Mouse (Mus musculus) induced T-regulatory cell, adult 2 months (primary cell): ENCODE results near the gene Chrm3.

ENCODE experiments used
- DNase-seq: peaks from one replicate; pipeline ENCODE4 v3.0.0-alpha.2; 2012; ENCODE audit warnings: low read depth

Gene Chrm3

DNA sequence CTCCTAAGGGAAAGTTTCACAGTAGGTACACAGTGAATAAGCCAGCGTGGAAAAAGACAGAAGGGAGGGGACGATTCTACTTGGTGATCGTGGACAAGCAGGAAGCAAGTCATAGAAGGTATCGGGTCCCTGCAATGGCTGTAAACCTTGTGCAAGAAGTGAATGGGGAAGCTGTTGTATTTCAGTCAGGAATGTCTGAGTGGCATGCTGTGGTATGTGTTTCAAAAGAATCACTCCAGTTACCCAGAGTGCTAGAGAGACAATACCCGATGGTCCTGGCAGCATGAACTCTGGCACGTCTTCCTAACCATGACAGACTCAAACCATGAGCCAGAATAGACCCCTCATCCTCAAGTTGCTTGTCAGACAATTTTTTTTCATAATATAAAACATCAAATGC lies 375.0 kb downstream of the Chrm3 start:
- DNase-seq, result no peak

GRCm38 (mm10) chr13:9983293-9983692 lies 377.4 kb downstream of the Chrm3 start:
- DNase-seq, result no peak

GRCm38 (mm10) chr13:9977699-9978098 lies 382.9 kb downstream of the Chrm3 start:
- no peak for DNase-seq

GRCm38 (mm10) chr13:9973742-9974321 lies 386.8 kb downstream of the Chrm3 start:
- no peak for DNase-seq

DNA sequence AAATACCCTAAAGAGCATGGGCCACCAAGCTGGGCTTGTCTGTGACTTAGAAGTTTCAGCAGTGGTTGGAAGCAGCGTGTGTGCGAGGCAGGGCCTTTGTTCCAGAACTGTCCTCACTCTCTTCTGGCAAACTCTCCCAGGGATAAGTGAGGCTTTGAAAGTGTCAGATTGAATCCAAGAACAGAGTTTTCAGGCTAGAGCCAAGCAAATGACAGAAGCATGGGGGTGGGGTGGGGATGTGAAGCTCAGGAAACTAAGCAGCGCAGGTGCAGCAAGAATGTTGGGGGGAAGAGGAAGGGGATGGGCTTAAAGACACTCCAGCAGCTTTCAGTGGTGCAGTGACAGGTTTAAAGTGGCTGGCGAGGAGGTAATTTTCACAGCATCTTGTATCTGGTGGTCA lies 388.8 kb downstream of the Chrm3 start:
- no peak for DNase-seq

GRCm38 (mm10) chr13:9952619-9953018 lies 408.0 kb downstream of the Chrm3 start:
- DNase-seq, result no peak

DNA sequence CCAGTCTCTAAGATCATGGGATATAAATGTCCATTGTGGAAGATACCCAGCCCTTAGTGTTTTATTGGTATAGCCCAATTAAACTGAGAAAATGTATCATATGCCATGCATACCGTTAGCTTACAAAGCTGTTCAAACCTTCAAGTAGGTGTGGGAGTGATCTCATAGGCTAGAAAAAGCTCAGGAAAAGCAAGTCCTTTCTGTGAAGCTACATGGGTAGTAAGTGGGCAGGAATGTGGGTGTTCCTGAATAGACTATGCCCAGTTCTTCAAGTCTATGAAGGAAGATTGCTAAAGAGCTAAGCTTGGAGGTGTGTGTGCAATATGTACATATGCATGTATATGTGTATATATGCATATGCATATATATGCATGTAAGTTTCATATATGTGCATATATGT lies 409.3 kb downstream of the Chrm3 start:
- no peak for DNase-seq

DNA sequence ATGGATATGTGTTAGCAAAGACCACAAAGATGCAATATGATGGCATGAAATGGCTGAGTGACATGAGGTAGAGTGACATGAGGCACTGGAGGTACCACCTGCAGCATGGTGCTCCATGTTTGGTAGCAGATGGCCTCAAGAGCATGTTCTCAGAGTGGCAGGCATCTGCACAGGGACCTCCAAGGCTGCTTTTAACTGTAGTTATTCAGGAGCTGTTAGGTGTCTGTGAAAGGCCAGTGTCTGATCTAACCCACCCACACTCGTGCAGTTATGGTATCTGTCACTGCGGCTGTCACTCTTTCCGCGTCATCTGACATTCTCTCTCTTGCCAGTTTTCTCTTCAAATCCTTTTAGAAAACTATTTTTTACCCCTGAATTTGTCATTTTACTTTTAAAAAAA lies 411.6 kb downstream of the Chrm3 start:
- DNase-seq, result no peak

GRCm38 (mm10) chr13:9940186-9940585 lies 420.5 kb downstream of the Chrm3 start:
- no peak for DNase-seq

DNA sequence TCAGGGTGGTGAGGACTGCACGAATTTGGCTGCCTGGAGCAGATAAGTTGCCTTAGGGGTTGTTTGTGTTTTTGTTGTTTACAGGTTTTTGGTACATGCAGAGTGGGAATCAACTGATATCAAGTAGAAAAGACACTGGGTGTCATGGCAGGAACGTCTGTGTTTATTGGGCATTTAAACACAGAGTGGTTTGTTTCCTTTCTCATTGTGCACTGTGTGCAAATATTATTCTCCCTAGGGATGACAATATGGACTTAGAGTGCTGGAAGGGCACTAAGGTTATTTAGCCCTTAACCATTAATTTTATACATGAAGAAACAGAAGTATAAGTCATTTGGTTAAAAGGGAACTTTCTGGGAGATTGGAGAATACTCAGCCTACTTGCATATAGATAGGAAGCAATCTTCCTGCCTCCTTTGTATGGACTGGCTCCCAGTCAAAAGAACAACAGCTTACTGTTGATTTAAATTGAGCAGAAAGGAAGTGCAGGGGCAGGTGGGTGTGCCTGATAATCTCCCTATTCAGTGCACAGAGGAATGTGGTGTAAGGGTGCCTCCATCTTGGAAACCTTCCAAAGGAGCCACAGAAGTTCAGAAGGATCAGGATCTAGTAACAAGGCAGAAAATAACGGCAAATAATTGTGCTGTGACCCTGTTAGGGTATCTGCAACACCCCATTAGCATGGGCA lies 421.7 kb downstream of the Chrm3 start:
- DNase-seq, result no peak

GRCm38 (mm10) chr13:9932714-9933113 lies 427.9 kb downstream of the Chrm3 start:
- no peak for DNase-seq

GRCm38 (mm10) chr13:9930606-9931005 lies 430.0 kb downstream of the Chrm3 start:
- DNase-seq, result no peak

DNA sequence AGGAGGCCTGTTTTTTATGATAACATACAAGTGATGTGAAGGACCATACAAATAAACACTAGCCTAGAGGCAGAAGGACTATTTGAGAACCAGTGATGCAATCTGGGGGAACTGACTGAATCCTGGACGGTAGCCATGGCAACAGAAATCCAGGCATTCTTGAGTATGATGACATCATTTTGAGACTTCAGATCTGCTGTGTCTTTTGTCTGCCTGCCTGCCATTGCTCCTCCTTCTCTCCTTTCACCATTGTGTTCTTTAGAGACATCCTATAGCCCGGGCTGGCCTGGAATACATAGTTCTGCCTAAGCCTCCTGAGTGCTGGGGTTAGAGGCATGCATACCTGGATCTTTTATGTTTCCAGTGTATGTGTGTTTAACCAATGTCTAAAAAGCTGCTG lies 430.7 kb downstream of the Chrm3 start:
- DNase-seq, result no peak

DNA sequence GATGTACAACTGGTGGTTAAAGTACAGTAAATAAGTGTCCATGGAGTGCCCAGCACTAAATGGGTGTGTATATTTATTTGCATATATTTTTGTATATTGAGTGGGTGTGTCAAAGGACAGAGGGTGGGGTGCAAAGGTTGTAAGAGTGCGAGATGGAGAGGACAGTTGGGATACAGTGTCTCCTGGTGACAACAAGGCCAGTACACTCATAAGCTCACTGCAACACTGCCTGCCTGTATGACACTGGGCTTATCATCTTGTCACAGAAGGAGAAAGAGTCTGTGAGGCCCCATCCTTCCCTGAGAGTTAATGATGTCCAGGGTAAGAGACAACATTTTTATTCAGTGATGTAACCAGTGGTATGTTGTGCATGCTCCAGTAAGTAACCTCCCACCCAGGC lies 439.5 kb downstream of the Chrm3 start:
- DNase-seq, result no peak

- DNase-seq, result no peak
These were observed 447.9 kb downstream of the Chrm3 start for GRCm38 (mm10) chr13:9912697-9913096.

DNA sequence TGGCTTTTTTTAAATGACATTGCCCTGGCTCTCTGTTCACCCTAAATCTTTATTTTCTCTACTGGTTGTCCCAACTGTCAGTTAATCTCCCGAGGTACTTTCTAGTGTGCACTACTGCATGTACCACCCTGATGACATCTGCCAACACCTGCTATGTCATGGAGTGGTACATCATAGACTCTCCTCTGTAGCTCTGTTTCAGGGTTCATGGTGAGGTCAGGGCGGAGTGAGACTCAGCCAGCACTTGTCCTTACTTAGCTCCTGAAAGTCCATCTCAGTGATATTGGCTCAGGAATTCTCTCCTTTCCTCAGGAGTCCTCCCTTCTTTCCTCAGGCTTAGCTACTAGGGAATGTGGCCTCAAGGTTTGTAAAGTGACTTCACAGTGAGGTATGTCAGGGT lies 451.9 kb downstream of the Chrm3 start:
- no peak for DNase-seq

GRCm38 (mm10) chr13:9907202-9907601 lies 453.4 kb downstream of the Chrm3 start:
- DNase-seq, result no peak

GRCm38 (mm10) chr13:9904455-9904854 lies 456.2 kb downstream of the Chrm3 start:
- no peak for DNase-seq

DNA sequence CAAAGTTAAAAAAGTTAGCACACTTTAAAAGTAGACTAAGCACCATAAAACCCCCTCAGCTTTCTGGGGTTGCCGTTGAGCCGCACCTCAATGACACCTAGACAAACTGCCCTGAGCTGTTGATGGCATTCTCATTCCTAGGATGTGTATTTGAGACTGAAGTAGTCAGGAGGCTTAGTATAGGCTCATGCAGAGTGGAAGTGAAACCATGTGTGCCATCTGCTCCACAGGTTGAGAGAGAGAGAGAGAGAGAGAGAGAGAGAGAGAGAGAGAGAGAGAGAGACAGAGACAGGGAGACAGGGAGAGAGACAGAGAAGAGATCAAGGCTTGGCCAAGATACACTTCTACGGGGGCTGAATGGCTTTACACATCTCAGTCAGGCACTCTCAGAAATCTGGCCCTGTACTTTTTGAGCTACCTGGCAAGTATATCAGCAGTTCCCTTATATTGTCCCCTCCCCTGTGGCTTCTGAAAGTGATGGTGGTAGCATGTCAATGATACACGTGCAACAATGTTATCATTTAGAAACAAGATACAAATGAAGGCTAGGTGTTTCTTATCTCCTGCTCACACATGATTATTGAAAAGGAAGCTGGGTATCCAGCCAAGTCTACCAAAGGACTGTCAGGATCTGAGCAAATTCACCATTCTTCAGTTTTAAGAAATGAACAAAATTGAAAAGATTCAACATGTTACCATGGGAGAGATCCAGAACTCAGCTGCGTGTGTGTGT lies 459.8 kb downstream of the Chrm3 start:
- no peak for DNase-seq

GRCm38 (mm10) chr13:9898664-9899369 lies 461.8 kb downstream of the Chrm3 start:
- no peak for DNase-seq

DNA sequence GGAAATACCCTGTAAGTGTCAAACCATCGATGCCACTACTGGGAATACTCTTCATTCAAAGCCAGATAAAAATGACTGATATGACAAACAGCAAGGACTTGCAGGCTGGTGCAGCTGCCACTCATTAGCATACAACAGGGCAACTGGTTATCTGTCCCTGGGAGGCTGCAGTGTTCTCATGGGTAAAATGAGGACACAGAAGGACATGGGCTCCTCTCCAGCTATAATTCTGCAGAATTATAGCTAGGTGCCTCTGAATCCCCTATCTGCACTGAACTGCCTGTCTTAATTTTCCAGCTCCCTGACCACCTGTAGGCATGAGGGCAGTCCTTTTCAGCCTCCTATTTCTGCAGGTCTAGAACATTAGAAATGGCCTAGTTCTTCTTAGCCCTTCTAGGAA lies 463.4 kb downstream of the Chrm3 start:
- DNase-seq, result no peak

DNA sequence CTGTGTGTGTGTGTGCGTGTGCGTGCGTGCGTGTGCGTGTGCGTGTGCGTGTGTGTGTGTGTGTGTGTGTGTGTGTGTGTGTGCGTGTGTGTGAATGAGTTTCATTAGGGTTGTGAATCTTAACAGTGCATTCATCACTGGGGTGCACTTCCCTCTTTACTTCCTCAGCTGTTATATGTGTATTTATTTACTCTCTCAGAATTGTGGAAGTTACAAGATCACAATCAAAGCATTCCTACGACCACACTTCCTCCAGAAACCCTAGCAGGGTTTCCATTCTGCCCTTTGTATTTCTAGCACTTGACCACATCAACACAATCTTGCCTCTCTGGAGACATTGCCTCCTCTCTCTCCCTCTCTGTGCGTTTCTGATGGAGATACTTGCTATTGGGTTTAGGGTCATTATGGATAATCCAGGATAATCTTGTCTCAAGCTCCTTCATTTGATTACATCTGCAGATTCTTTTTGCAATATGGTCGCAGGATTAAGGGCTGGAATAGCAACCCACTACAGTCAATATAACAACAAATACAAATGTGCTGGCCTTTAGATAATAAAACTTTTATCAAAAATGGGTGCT lies 465.5 kb downstream of the Chrm3 start:
- DNase-seq, result no peak
